Mouse (Mus musculus): ENCODE results near the gene Farsb. TPM values are rescaled to one million over a fixed set of nuclear protein-coding genes. Genes with fewer than 3 reads are reported as not detected.
A peak's percentile ranks its signal among the peaks of the same experiment; 100 is the strongest.

Gene Farsb
- total RNA-seq, 2 experiments from 2014 or later = 61.0 to 61.9 TPM

- intact Hi-C loops (cut with DNase I) = loop anchor here (5.0 kb wide), 1 partner anchor 59 kb away; the partner anchor contains the start of gene Sgpp2
- peak overlapping the region; percentile 53; the same call in 1 of the 2 replicates for H3K27ac ChIP-seq
- no peak overlapping the region for H3K4me3 ChIP-seq
- DNase-seq (ENCODE audit: extremely low spot score in 1 of 2, low spot score in 2 of 2) = peak; percentile 16 to 35
- no peak for TF ChIP-seq CTCF (IDR thresholded peaks at IDR 0.05)
Observed at GRCm38 (mm10) chr1:78371569-78372236, 117.0 kb downstream of the Farsb start.

GRCm38 (mm10) chr1:78370121-78370520, 118.6 kb downstream of the Farsb start:
- Histone ChIP-seq H3K4me3 (no peak overlapping the region), H3K27ac (no peak overlapping the region)
- intact Hi-C loops (cut with DNase I) = loop anchor here (5.0 kb wide), 1 partner anchor 58 kb away; the partner anchor contains the start of gene Sgpp2
- no peak for DNase-seq (ENCODE audit: extremely low spot score in 1 of 2, low spot score in 2 of 2)
- TF ChIP-seq CTCF (IDR thresholded peaks at IDR 0.05) = no peak

Other genes with a start within 250 kb of the Farsb start
- gene Sgpp2, start 178.6 kb downstream of the Farsb start, total RNA-seq (2021) = 1 to 10 TPM; 9.5 to 9.7 TPM
- not detected for gene Mogat1, start 22.1 kb upstream of the Farsb start, total RNA-seq (2021)
- under 1 TPM; 0.77 to 0.79 TPM for gene BC035947, start 23.3 kb upstream of the Farsb start, total RNA-seq (2021)
- gene Acsl3, start 168.9 kb upstream of the Farsb start, total RNA-seq (2021) = 100 to 1,000 TPM; 166 to 169 TPM
- gene Utp14b, start 169.1 kb upstream of the Farsb start, total RNA-seq (2021) = 10 to 100 TPM; 17.0 to 25.6 TPM